Mouse (Mus musculus) lung, adult 2 months (tissue): ENCODE data around the gene Gm20388.

Experiments
- CTCF ChIP-seq: fragments of 200-500 bp; IDR thresholded peaks from 2 replicates; pipeline ENCODE4 v1.5.1; 2011; ENCODE audit warnings: mild to moderate bottlenecking, low read length, control low read depth; ENCODE audit not compliant: insufficient read depth
- POLR2A ChIP-seq: fragments of 200-500 bp; IDR thresholded peaks from 2 replicates; pipeline ENCODE4 v1.6.1; 2011; ENCODE audit warnings: low read depth, mild to moderate bottlenecking, control low read depth, low read length, borderline replicate concordance; ENCODE audit errors: extremely low read depth

- TF ChIP-seq POLR2A: no peak
- TF ChIP-seq CTCF: no peak
Observed at GRCm38 (mm10) chr8:123146390-123146789, 3235.7 kb downstream of the Gm20388 start.
